Mouse (Mus musculus) ES-Bruce4 (cell line): ENCODE data around the gene Ptprd.

Experiments used
- CTCF ChIP-seq: IDR thresholded peaks from one replicate; pipeline ENCODE4 v1.8.1; 2011; ENCODE audit warnings: low read depth, low read length
- EP300 ChIP-seq: IDR thresholded peaks from 2 replicates; pipeline ENCODE4 v1.6.1; 2011; ENCODE audit warnings: low read depth, low read length; ENCODE audit not compliant: insufficient read depth
- POLR2A ChIP-seq: IDR thresholded peaks from one replicate; pipeline ENCODE4 v1.8.1; 2011; ENCODE audit warnings: low read length; ENCODE audit not compliant: insufficient read depth

GRCm38 (mm10) chr4:76289612-76290483, 1921.9 kb downstream of the Ptprd start:
- no peak for TF ChIP-seq POLR2A
- no peak for TF ChIP-seq EP300
- TF ChIP-seq CTCF, result no peak
